Mouse (Mus musculus) brain, embryonic 18.5 days (tissue): ENCODE data around the gene I0C0044D17Rik.

Experiments
- DNase-seq: peaks from one replicate; pipeline ENCODE4 v3.0.0-alpha.2; 2012; ENCODE audit warnings: low read depth, low spot score

The I0C0044D17Rik gene

GRCm38 (mm10) chr4:98777464-98777863 lies 46.2 kb downstream of the I0C0044D17Rik start:
- no peak for DNase-seq

- no peak for DNase-seq
These were observed 46.8 kb downstream of the I0C0044D17Rik start for GRCm38 (mm10) chr4:98776721-98777427.

- DNase-seq: no peak
These were observed 49.9 kb downstream of the I0C0044D17Rik start for GRCm38 (mm10) chr4:98773785-98774184.
